Comparison of ENCODE assay signal across 27 mouse cellular contexts in genomic region chr5:144115628-144115977, GRCm38 (mm10). TPM values are rescaled to one million over a fixed set of nuclear protein-coding genes. Genes with fewer than 3 reads are reported as not detected.
DNase-seq lines count a peak whose midpoint lies in the region; ATAC-seq and TF ChIP-seq lines count a peak whose summit lies in the region.
"Had no signal": no experiment of that assay in that cellular context is flagged by ENCODE, and none has a peak within 500 bp of the region (broad histone marks: within the 10 kb centered on the region; RNA-seq: fewer than 3 reads in every experiment).

No protein-coding gene starts in this region.

- H3K36me3 ChIP-seq in heart, embryonic 12.5 days, result no peaks in the 10 kb centered on the region
- peaks cover 6% of the 10 kb centered on the region; the same call in 1 of the 2 replicates for H3K36me3 ChIP-seq in heart, embryonic 10.5 days
- no peaks in the 10 kb centered on the region for H3K36me3 ChIP-seq in liver, embryonic 12.5 days
- no peaks in the 10 kb centered on the region for H3K36me3 ChIP-seq in midbrain, embryonic 11.5 days (ENCODE audit: control insufficient read depth, insufficient read depth, low read length)
- H3K36me3 ChIP-seq: embryonic facial prominence, embryonic 15.5 days; intestine, embryonic 15.5 days; kidney, embryonic 15.5 days; lung, embryonic 15.5 days; midbrain, embryonic 12.5 days; stomach, embryonic 15.5 days had no signal

- H3K27ac ChIP-seq in heart, embryonic 12.5 days (ENCODE audit: poor library complexity, severe bottlenecking), result peak overlapping the region; percentile 51; the same call in 1 of the 2 replicates
- no peak overlapping the region for H3K27ac ChIP-seq in heart, embryonic 10.5 days
- peak overlapping the region; percentile 57; the same call in 1 of the 2 replicates for H3K27ac ChIP-seq in layer of hippocampus, adult 2 months
- 0 out of 2 replicates have a peak overlapping the region, but pooled peaks have one; percentile 61 for H3K27ac ChIP-seq in liver, embryonic 12.5 days
- no peak overlapping the region for H3K27ac ChIP-seq in midbrain, embryonic 11.5 days (ENCODE audit: low read depth, low read length)
- H3K27ac ChIP-seq: embryonic facial prominence, embryonic 15.5 days; forebrain, embryonic 10.5 days; intestine, embryonic 15.5 days; kidney, embryonic 15.5 days; left cerebral cortex, adult 2 months; lung, embryonic 15.5 days; macrophage; midbrain, embryonic 12.5 days; stomach, embryonic 15.5 days had no signal

- no peak overlapping the region for H3K4me2 ChIP-seq in heart, embryonic 12.5 days
- peak overlapping the region; percentile 32 for H3K4me2 ChIP-seq in liver, embryonic 12.5 days
- no peak overlapping the region for H3K4me2 ChIP-seq in midbrain, embryonic 11.5 days
- H3K4me2 ChIP-seq: embryonic facial prominence, embryonic 15.5 days; intestine, embryonic 15.5 days; kidney, embryonic 15.5 days; lung, embryonic 15.5 days; midbrain, embryonic 12.5 days; stomach, embryonic 15.5 days had no signal

- H3K9ac ChIP-seq in heart, embryonic 12.5 days, result no peak overlapping the region
- H3K9ac ChIP-seq in liver, embryonic 12.5 days, result no peak overlapping the region
- no peak overlapping the region for H3K9ac ChIP-seq in midbrain, embryonic 11.5 days (ENCODE audit: low read length)
- H3K9ac ChIP-seq: embryonic facial prominence, embryonic 15.5 days; intestine, embryonic 15.5 days; kidney, embryonic 15.5 days; lung, embryonic 15.5 days; midbrain, embryonic 12.5 days; stomach, embryonic 15.5 days had no signal

- no peaks in the 10 kb centered on the region for H3K9me3 ChIP-seq in heart, embryonic 12.5 days (replicated peaks)
- H3K9me3 ChIP-seq in heart, embryonic 10.5 days, result no peaks in the 10 kb centered on the region
- H3K9me3 ChIP-seq in liver, embryonic 12.5 days (replicated peaks), result no peaks in the 10 kb centered on the region
- H3K9me3 ChIP-seq in midbrain, embryonic 11.5 days (ENCODE audit: control insufficient read depth, low read length), result no peaks in the 10 kb centered on the region
- H3K9me3 ChIP-seq: embryonic facial prominence, embryonic 15.5 days; forebrain, embryonic 10.5 days; intestine, embryonic 15.5 days; kidney, embryonic 15.5 days; lung, embryonic 15.5 days; midbrain, embryonic 12.5 days; stomach, embryonic 15.5 days had no signal

- 66% methylated on average over 2 of the region's 2 CpGs for WGBS in heart, embryonic 12.5 days
- whole genome bisulfite sequencing in heart, embryonic 10.5 days, result 64% methylated on average over 2 of the region's 2 CpGs
- WGBS in liver, embryonic 12.5 days (ENCODE audit: insufficient replicate concordance), result 33% methylated on average over 2 of the region's 2 CpGs
- 74% methylated on average over 2 of the region's 2 CpGs for WGBS in midbrain, embryonic 11.5 days

- H3K4me1 ChIP-seq in heart, embryonic 12.5 days (replicated peaks), result peaks cover 46% of the 10 kb centered on the region
- H3K4me1 ChIP-seq in heart, embryonic 10.5 days, result peaks cover 46% of the 10 kb centered on the region
- peaks cover 66% of the 10 kb centered on the region for H3K4me1 ChIP-seq in liver, embryonic 12.5 days
- H3K4me1 ChIP-seq in midbrain, embryonic 11.5 days (ENCODE audit: control insufficient read depth, insufficient read depth, low read length), result peaks cover 5% of the 10 kb centered on the region; the same call in 1 of the 2 replicates

- TF ChIP-seq CTCF in layer of hippocampus, adult 2 months (conservative IDR thresholded peaks at IDR 0.05), result no peak

- ATAC-seq in heart, embryonic 12.5 days (ENCODE audit: insufficient number of reproducible peaks, low FRiP score), result no peak
- peak; percentile 84 for ATAC-seq in liver, embryonic 12.5 days
- peak; percentile 68 for ATAC-seq in megakaryocyte progenitor cell, adult 5-6 weeks (replicated peaks; ENCODE audit: poor library complexity)
- ATAC-seq in midbrain, embryonic 11.5 days (ENCODE audit: low FRiP score), result no peak
- ATAC-seq: forebrain, embryonic 16.5 days; hindbrain, embryonic 16.5 days; intestine, embryonic 15.5 days had no signal

- H3K27me3 ChIP-seq in heart, embryonic 12.5 days (replicated peaks), result no peaks in the 10 kb centered on the region
- no peaks in the 10 kb centered on the region for H3K27me3 ChIP-seq in heart, embryonic 10.5 days (ENCODE audit: insufficient read depth, poor library complexity, severe bottlenecking)
- no peaks in the 10 kb centered on the region for H3K27me3 ChIP-seq in liver, embryonic 12.5 days (replicated peaks)
- H3K27me3 ChIP-seq in midbrain, embryonic 11.5 days (ENCODE audit: control insufficient read depth, insufficient read depth, low read length), result no peaks in the 10 kb centered on the region
- H3K27me3 ChIP-seq: embryonic facial prominence, embryonic 15.5 days; intestine, embryonic 15.5 days; kidney, embryonic 15.5 days; lung, embryonic 15.5 days; midbrain, embryonic 12.5 days; stomach, embryonic 15.5 days had no signal

- no peak for DNase-seq in heart, embryonic 10.5 days (ENCODE audit: low spot score)
- DNase-seq in layer of hippocampus, adult 2 months (ENCODE audit: low spot score in 2 of 2), result no peak
- no peak for DNase-seq in layer of hippocampus, adult 9-10 months (ENCODE audit: low spot score)
- DNase-seq in midbrain, embryonic 11.5 days (ENCODE audit: low spot score, missing footprints), result no peak
- no peak for DNase-seq in spleen, adult 18-20 months
- DNase-seq: adrenal gland, postnatal 14 days; cerebellum, adult 11 months; cerebellum, adult 9-11 months; gastrocnemius, postnatal 14 days; heart, adult 11 months; kidney, postnatal 4 days; right cerebral cortex, postnatal 14 days; thymus, postnatal 25 days had no signal

- H3K4me3 ChIP-seq in heart, embryonic 12.5 days, result no peak overlapping the region
- no peak overlapping the region for H3K4me3 ChIP-seq in heart, embryonic 10.5 days
- H3K4me3 ChIP-seq in layer of hippocampus, adult 2 months, result no peak overlapping the region
- H3K4me3 ChIP-seq in liver, embryonic 12.5 days, result no peak overlapping the region
- no peak overlapping the region for H3K4me3 ChIP-seq in midbrain, embryonic 11.5 days (ENCODE audit: low read depth, low read length)
- H3K4me3 ChIP-seq: embryonic facial prominence, embryonic 15.5 days; forebrain, embryonic 10.5 days; intestine, embryonic 15.5 days; kidney, embryonic 15.5 days; left cerebral cortex, adult 2 months; lung, embryonic 15.5 days; midbrain, embryonic 12.5 days; stomach, embryonic 15.5 days had no signal

RNA-seq across cellular contexts. Expression of gene Lmtk2, which starts 15.4 kb away (rescaled TPM):
- polyA plus RNA-seq in heart, embryonic 12.5 days (2016; fragmentation: Nextera tagmentation; extraction: Ambion mirVana), result 6.9 and 7.6 TPM in 2 replicates
- 5.3 and 6.0 TPM in 2 replicates for polyA plus RNA-seq in heart, embryonic 10.5 days (2016; fragmentation: Nextera tagmentation; extraction: Ambion mirVana)
- 10 to 100 TPM; 87.7 to 91.1 TPM for total RNA-seq in layer of hippocampus, adult 2 months (2021)
- 4.1 and 4.3 TPM in 2 replicates for polyA plus RNA-seq in liver, embryonic 12.5 days (2016; fragmentation: Nextera tagmentation; extraction: Ambion mirVana)
- total RNA-seq in megakaryocyte progenitor cell, adult 5-6 weeks (2015), result 8.2 and 9.6 TPM in 2 replicates
- 7.6 and 8.5 TPM in 2 replicates for total RNA-seq in megakaryocyte progenitor cell, adult 5-6 weeks (2017)
- 4.7 and 4.8 TPM in 2 replicates for polyA plus RNA-seq in midbrain, embryonic 11.5 days (2014; fragmentation: Nextera tagmentation; extraction: Ambion mirVana)

Comparison
In these comparisons a context has a peak if more than half of its experiments do, and no peak if none do; other contexts are left out.
1. H3K27ac ChIP-seq: peak in heart, embryonic 12.5 days (single experiment), layer of hippocampus, adult 2 months (single experiment) and liver, embryonic 12.5 days (single experiment); none in heart, embryonic 10.5 days (single experiment) and midbrain, embryonic 11.5 days (single experiment).
2. ATAC-seq: peak in liver, embryonic 12.5 days (single experiment) and megakaryocyte progenitor cell, adult 5-6 weeks (single experiment); none in heart, embryonic 12.5 days (single experiment) and midbrain, embryonic 11.5 days (single experiment).